Mouse (Mus musculus): Measurements from ENCODE around the gene Eif3i.
A peak's percentile ranks its signal among the peaks of the same experiment; 100 is the strongest.

Eif3i gene

DNA sequence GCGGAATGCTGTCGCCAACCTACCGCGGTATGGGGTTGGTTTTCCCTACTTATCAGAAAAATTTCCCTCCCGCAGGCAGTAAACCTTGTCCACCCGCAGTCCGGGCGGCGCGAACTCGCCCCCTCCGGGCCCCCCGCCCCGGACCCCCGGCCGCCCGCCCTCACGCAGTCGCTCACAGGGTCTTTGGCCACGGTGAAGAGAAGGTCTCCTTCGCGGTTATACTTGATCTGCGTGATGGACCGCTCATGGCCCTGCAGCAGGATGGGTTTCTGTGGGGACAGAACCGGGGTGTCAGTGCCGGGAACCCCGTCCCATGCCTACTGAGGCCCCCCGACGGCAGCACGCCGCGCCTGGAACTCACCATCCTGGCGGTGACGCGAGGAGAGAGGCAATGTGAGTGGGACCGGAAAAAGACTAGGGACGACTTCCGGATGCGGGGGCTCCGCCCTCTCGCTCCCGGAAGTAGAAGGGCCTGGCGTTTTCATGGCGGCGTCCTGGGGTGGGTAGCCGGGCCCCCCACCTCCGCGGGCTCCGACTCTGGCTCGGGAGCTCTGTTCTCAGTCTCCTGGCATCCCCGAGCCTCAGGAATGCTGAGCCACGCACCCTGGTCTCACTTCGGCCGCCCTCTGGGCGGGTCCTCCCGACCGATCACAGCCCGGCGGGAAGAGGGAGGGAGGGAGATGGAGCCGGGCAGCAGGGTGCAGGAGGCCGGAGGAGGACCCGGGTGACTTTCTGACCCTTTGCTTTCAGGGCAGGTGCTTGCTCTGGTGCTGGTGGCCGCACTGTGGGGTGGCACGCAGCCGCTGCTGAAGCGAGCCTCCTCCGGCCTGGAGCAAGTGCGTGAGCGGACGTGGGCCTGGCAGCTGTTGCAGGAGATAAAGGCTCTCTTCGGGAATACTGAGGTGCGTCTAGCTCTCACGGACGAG, at the start of gene Eif3i, which contains the start of gene Tmem234:
TSS of gene Eif3i (minus strand) at position 416 of the 926 bp plus-strand sequence.
TSS of gene Tmem234 (plus strand) at position 436 of the 926 bp plus-strand sequence.
- peak; percentile 66 to 78 for DNase-seq (ENCODE audit: low spot score in 2 of 2)

GRCm38 (mm10) chr4:129648656-129649055, 48.2 kb upstream of the Eif3i start:
- no peak for DNase-seq (ENCODE audit: low spot score in 2 of 2)

- no peak for DNase-seq (ENCODE audit: low spot score in 2 of 2)
Measured at GRCm38 (mm10) chr4:129645204-129645603, 44.8 kb upstream of the Eif3i start.

GRCm38 (mm10) chr4:129641756-129642155, 41.3 kb upstream of the Eif3i start:
- DNase-seq (ENCODE audit: low spot score in 2 of 2) = no peak

DNA sequence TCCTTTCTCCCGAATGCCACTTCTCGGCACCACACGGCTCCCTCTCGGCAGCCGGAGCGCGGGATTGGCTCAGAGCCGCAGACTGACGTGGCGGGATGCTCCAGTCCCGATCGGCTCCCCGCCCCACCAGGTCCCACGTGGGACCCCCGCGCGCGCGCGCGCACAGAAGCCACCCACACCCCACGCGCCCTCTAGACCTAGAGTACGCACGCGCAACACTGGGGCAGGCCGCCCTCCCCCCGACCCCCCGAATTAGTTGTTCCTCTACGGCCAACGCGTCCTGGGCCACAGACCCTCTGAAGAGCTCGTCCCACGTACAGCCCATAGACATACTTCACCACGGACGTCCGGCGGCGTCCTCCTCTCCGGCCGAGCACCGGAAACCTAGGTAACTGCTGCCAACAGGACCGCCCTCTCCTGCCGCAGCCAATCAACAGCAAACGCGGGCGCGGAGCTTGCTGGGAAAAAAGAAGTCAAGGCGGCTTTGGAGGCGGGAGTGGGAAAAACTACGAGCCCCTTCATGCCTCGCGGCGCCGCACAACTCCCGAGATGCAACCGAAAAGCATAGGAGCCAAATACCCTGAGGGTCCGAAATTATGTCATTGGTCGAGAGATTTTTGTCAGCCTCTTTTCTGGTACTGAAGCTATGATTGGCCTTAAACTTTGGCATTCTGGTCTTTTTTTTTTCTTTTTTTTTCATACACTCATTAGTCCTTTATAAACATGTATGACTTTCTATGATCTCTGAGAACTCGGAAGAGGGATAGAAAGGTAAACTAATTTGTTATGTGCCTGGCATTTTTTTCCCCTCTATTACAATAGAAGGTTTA, 40.4 kb upstream of the Eif3i start, which contains the start of gene Txlna:
TSS of gene Txlna (minus strand) at position 428 of the 830 bp plus-strand sequence.
- peak; percentile 89 to 93 for DNase-seq (ENCODE audit: low spot score in 2 of 2)

DNA sequence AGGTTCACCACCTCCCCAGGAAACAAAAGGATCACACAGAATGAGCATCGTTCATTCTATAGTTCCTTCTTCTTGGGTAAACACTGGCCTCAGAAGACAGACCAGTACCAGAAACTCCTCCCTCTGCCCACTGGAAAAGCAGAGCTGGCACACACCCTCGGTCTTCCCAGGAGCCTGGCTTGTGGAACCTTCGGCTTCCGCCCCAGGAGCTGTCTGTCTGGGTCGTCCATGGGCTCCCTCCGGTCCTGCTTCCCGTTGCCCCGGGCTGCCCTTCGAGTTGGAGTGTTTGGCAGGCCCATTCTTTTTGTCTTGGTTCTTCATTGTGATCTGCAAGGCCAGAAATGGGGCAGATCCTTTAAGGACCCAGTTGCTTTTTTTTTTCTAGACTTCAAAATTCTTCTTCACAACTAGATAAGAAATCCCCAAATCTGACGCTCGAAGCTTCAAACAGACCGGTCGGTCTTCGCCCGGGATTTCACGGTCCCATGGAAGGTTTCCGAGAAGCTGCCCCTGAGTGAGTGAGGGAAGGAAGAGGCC, 39.7 kb upstream of the Eif3i start:
- DNase-seq (ENCODE audit: low spot score in 2 of 2) = no peak

- DNase-seq (ENCODE audit: low spot score in 2 of 2) = no peak
Measured at GRCm38 (mm10) chr4:129639221-129639620, 38.8 kb upstream of the Eif3i start.

- DNase-seq (ENCODE audit: low spot score in 2 of 2) = no peak
Measured at GRCm38 (mm10) chr4:129633852-129634251, 33.4 kb upstream of the Eif3i start.

- DNase-seq (ENCODE audit: low spot score in 2 of 2) = no peak
Measured at GRCm38 (mm10) chr4:129631867-129632266, 31.4 kb upstream of the Eif3i start.

- no peak for DNase-seq (ENCODE audit: low spot score in 2 of 2)
Measured at GRCm38 (mm10) chr4:129630944-129631343, 30.5 kb upstream of the Eif3i start.

DNA sequence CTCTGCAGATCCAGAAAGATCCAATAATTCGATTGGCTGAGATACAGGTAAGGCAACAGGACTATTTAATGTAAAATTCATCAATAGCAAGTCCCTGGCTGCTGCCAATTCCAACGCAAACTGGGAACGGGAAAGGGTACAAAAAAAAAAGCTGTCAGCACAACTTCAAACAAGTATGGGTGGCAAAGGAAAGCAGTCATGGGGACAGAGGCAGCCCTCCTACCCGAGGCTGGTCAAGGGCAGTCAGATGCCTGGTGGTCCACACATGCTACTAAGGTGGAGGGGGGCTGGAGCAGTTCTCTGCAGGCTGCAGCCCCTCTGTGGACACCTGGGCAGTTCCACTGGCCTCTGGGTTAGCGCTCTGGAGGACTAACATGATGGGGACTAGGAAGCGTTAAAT, 25.6 kb upstream of the Eif3i start:
- DNase-seq (ENCODE audit: low spot score in 2 of 2) = no peak

DNA sequence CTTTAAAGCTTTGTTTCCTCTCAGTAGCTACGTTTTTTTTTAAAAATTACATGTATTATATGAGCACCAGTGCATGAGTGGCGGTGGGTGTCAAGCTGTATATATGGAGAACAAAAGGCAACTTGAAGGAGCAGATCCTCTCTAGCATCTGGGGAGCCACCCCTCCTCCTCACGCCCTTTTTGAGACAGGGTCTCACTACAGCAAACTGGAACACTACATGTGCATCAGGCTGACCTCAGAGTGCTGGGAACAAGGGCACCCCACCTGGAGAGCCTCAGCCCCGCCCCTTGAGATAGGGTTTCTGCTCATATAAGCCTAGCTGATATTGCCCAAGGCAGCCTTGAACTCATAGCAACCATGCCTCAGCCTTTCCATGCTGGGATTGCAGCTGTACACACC, 25.0 kb upstream of the Eif3i start:
- DNase-seq (ENCODE audit: low spot score in 2 of 2) = no peak

DNA sequence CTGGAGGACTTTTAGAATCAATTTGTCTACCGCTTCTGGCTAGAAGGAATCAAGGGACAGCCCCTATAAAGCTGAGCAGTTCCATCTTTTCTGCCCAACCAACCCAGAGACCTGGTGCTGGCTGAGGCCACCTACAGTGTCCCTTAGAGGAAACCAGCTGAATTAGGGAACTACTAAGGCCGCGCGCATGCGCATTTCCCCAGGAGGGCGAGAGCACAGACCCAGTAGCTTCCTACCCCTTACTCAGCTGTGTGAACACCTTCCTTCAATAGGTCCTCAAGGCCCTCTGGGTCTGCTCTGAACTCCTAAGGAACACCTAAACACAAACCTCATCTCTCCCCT, 24.6 kb upstream of the Eif3i start:
- DNase-seq (ENCODE audit: low spot score in 2 of 2) = peak; percentile 57 to 72

DNA sequence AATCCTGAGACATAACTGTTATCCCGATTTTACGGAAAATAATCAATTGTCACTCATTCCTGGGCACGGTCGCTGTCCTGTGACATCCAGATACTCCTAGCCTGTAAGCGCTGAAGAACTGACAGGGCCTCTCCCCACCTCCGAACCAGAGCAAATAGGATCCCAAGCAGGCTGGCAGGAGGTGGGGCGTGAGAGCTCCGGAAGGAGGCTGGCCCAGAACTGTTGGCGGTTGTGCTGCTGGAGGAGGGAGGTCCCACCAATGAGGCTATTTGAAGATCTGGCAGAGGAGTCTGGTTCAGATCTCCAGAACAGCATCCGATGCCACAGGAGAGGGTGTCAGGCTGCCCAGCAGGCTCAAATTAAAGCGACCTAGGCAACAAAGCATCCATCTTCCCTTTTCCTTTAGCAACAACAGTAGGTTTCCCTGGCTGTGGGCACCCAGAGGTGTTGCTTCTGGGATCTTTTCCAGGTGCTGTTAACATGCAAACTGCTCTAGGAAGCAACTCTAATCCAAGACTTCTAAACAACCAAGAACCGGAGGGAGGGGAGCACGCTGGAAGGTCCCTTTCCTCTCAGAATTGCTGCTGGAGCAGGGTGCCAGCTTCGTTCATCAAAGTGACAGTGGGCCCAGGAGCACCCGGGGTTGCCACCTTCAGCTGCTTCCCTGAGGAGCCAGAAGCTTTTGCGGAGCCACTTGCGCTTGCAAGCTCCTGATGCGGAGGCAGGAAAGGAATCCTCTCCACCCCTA, 24.0 kb upstream of the Eif3i start:
- peak; percentile 58 to 65 for DNase-seq (ENCODE audit: low spot score in 2 of 2)

DNA sequence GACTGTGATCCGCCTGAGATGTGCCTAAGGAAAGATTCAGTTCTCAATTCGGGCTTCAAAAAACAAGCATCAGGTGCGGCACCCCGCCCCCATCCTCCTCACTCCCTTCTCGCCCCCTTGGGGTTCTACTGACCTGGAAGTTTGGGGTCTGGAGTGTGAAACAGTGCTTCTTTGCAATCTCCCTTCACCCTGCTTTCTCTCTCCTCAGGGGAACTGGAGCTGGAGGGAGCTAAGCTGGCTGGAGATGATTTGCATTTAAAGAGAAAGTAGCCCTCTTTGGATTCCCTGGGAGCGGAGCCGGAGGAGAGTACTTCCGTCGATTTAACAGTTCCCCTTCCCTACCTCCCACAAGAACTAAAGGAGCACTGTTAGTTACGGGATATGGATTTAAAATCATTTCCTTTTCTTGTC, 23.2 kb upstream of the Eif3i start, which contains the start of gene Ccdc28b:
TSS of gene Ccdc28b (minus strand) at position 267 of the 411 bp plus-strand sequence.
- DNase-seq (ENCODE audit: low spot score in 2 of 2) = no peak

DNA sequence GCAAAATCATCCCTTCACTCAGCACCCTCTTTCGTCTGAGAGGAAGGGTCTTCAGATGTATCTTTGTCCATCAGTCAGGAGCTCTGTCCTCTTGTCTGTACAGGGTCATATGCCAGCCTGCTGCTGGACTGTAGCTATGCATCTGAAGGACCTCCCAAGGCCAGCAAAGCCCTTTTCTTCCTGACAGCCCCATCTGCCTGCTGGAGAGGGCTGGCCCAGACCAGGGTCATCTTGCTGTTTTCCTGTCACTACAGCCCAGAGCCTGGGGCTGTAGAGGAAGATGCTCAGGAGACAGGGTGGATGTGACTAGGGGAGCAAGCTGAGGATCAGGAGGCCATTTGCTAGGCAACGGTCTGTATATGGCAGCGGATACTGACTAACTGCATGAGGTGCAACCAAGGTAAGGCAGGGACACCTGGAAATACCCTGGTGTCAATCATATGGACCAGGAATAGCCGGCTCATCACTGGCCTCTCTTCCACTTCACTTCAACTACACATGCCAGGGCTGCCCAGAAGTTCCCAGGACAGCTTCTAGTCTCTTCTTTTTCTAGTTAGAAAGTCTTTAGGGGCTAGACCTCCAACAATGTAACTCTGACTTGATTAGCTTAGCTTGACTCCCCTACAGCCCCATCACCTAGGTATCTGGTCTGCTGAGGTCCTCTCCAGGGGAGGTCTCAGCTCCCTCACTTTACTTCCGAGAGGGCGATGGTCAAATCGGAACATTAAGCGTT, 22.5 kb upstream of the Eif3i start:
- no peak for DNase-seq (ENCODE audit: low spot score in 2 of 2)

DNA sequence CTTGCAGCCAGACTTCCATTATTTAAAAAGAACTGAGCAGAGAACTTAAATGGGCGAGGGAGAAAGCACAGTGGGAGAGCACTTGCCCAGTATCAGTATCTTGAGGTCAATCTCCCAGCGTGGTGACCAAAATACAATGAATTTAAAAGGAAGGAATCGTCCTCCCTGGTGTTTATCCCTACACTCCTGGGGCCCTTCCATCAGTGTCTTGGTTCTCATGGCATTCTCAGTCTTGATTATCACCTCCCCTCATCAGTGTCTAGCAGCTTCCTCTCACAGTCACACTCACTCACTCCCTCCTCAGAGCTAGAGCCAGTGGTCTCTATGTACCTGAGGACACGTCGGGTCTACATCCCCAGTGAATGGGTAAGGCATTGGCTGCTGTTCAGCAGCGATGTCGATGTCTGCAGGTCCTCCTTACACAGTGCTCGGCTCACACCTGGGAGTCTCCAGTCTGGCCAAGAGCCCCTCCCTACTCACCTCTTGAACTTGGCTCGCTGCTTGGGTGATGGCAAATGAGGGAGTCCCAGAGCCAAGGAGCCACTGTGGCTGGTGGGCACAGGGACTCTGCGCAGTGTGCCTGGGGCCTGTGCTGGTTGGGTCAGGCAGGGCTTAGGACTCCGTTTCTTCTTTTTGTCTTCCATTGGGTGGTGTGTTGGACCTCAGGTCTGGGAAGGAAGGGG, 21.8 kb upstream of the Eif3i start:
- no peak for DNase-seq (ENCODE audit: low spot score in 2 of 2)

GRCm38 (mm10) chr4:129621283-129621841, 20.9 kb upstream of the Eif3i start:
- DNase-seq (ENCODE audit: low spot score in 2 of 2) = no peak

GRCm38 (mm10) chr4:129620419-129621282, 20.2 kb upstream of the Eif3i start:
- DNase-seq (ENCODE audit: low spot score in 2 of 2) = no peak

Measured in spleen, postnatal 14 days (tissue).